17 mouse cellular contexts compared by ENCODE assay signal in the genomic region with DNA sequence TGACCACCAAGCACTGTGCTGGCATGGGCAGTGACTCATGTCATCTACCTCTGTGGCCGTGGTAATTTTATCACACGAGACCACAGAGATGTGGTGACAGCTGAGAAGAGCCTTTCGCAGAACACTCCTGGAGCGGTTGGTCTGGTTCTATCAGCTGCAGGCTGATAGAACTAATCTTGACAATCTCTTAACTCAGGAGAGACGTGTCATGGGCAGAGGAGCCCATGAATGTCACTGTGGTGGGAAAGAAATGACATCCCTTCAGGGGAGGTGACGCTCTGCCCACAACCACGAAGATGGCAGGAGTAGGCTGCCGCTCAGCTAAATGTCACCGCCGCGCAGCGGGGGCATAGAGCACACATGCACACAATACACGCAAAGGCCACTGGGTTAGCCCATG. TPM values are rescaled to one million over a fixed set of nuclear protein-coding genes. Genes with fewer than 3 reads are reported as not detected.
DNase-seq lines count a peak whose midpoint lies in the region; ATAC-seq and TF ChIP-seq lines count a peak whose summit lies in the region.
"Had no signal": no experiment of that assay in that cellular context is flagged by ENCODE, and none has a peak within 500 bp of the region (broad histone marks: within the 10 kb centered on the region; RNA-seq: fewer than 3 reads in every experiment).

No protein-coding gene starts in this region.

- H3K27ac ChIP-seq in liver, embryonic 11.5 days (ENCODE audit: low read depth, low read length), result no peak overlapping the region
- no peak overlapping the region for H3K27ac ChIP-seq in liver, postnatal 0 days (ENCODE audit: low read depth)
- H3K27ac ChIP-seq in layer of hippocampus, adult 2 months, result no peak overlapping the region
- H3K27ac ChIP-seq in midbrain, postnatal 0 days (ENCODE audit: low read depth, low read length), result no peak overlapping the region

- TF ChIP-seq EP300 in liver, postnatal 0 days (IDR thresholded peaks at IDR 0.05; ENCODE audit: low read depth), result no peak

- no peaks in the 10 kb centered on the region for H3K9me3 ChIP-seq in liver, embryonic 11.5 days (ENCODE audit: control insufficient read depth, low read length)
- H3K9me3 ChIP-seq in liver, postnatal 0 days (ENCODE audit: low read length), result no peaks in the 10 kb centered on the region
- H3K9me3 ChIP-seq in midbrain, postnatal 0 days (ENCODE audit: low read length), result no peaks in the 10 kb centered on the region

- no peak overlapping the region for H3K4me3 ChIP-seq in liver, embryonic 11.5 days (ENCODE audit: low read depth, low read length)
- no peak overlapping the region for H3K4me3 ChIP-seq in liver, postnatal 0 days (ENCODE audit: low read depth, low read length)
- no peak overlapping the region for H3K4me3 ChIP-seq in layer of hippocampus, adult 2 months
- H3K4me3 ChIP-seq in midbrain, postnatal 0 days (ENCODE audit: low read depth, low read length), result no peak overlapping the region

- H3K36me3 ChIP-seq in liver, embryonic 11.5 days (ENCODE audit: control insufficient read depth, insufficient read depth, low read length), result no peaks in the 10 kb centered on the region
- H3K36me3 ChIP-seq in liver, postnatal 0 days (replicated peaks; ENCODE audit: insufficient read depth, low read length), result no peaks in the 10 kb centered on the region
- H3K36me3 ChIP-seq in midbrain, postnatal 0 days (ENCODE audit: insufficient read depth, low read length), result no peaks in the 10 kb centered on the region

- no peaks in the 10 kb centered on the region for H3K4me1 ChIP-seq in liver, embryonic 11.5 days (replicated peaks; ENCODE audit: control insufficient read depth, insufficient read depth, low read length)
- H3K4me1 ChIP-seq in liver, postnatal 0 days (ENCODE audit: insufficient read depth), result no peaks in the 10 kb centered on the region
- no peaks in the 10 kb centered on the region for H3K4me1 ChIP-seq in midbrain, postnatal 0 days (ENCODE audit: insufficient read depth, low read length)

- WGBS in liver, embryonic 11.5 days, result 59% methylated on average over 13 of the region's 13 CpGs
- 49% methylated on average over 13 of the region's 13 CpGs for WGBS in liver, postnatal 0 days (ENCODE audit: insufficient replicate concordance)
- WGBS in midbrain, postnatal 0 days, result 87% methylated on average over 13 of the region's 13 CpGs

- DNase-seq in liver, embryonic 11.5 days (ENCODE audit: low spot score), result no peak
- no peak for DNase-seq in liver, postnatal 0 days
- peak; percentile 89 for DNase-seq in CD4-positive helper T cell, adult 2 months (ENCODE audit: low read depth, low spot score)
- DNase-seq in urinary bladder, adult 2 months (ENCODE audit: low spot score), result no peak
- DNase-seq in layer of hippocampus, adult 2 months (ENCODE audit: low spot score in 2 of 2), result no peak
- DNase-seq in midbrain, postnatal 0 days (ENCODE audit: low spot score), result no peak
- DNase-seq: adrenal gland, postnatal 14 days; cerebellum, postnatal 14 days; gastrocnemius, postnatal 25 days; heart, postnatal 4 days; kidney, postnatal 25 days; layer of hippocampus, postnatal 36 days; lung, embryonic 14.5 days; right cerebral cortex, postnatal 4 days had no signal

- ATAC-seq in liver, embryonic 11.5 days (replicated peaks; ENCODE audit: low FRiP score), result peak; percentile 20; the same call in 1 of the 2 replicates
- ATAC-seq in liver, postnatal 0 days, result no peak
- peak; percentile 75 for ATAC-seq in granulocyte monocyte progenitor cell, adult 5-6 weeks (replicated peaks; ENCODE audit: poor library complexity, severe bottlenecking)
- ATAC-seq in monocyte, adult 5-6 weeks (replicated peaks; ENCODE audit: insufficient number of reproducible peaks, low FRiP score, low TSS enrichment, poor library complexity, severe bottlenecking), result peak; percentile 69
- no peak for ATAC-seq in midbrain, postnatal 0 days (ENCODE audit: low FRiP score)
- ATAC-seq: intestine, postnatal 0 days had no signal

- H3K27me3 ChIP-seq in liver, embryonic 11.5 days (replicated peaks; ENCODE audit: control insufficient read depth, insufficient read depth, low read length), result no peaks in the 10 kb centered on the region; the same call in 1 of the 2 replicates
- peaks cover 3% of the 10 kb centered on the region; the same call in 1 of the 2 replicates for H3K27me3 ChIP-seq in liver, postnatal 0 days (ENCODE audit: insufficient read depth, low read length)
- H3K27me3 ChIP-seq in midbrain, postnatal 0 days (ENCODE audit: insufficient read depth, low read length), result no peaks in the 10 kb centered on the region

- no peak for TF ChIP-seq CTCF in liver, postnatal 0 days (IDR thresholded peaks at IDR 0.05; ENCODE audit: low read depth)
- no peak for TF ChIP-seq CTCF in layer of hippocampus, adult 2 months (conservative IDR thresholded peaks at IDR 0.05)
- TF ChIP-seq CTCF in midbrain, postnatal 0 days (IDR thresholded peaks at IDR 0.05), result no peak

- H3K9ac ChIP-seq in liver, embryonic 11.5 days (ENCODE audit: low read depth, low read length), result no peak overlapping the region
- no peak overlapping the region for H3K9ac ChIP-seq in liver, postnatal 0 days (replicated peaks)
- H3K9ac ChIP-seq in midbrain, postnatal 0 days (replicated peaks; ENCODE audit: low read length, poor library complexity, severe bottlenecking), result no peak overlapping the region
- H3K9ac ChIP-seq: lung, embryonic 14.5 days had no signal

- H3K4me2 ChIP-seq in liver, embryonic 11.5 days, result 0 out of 2 replicates have a peak overlapping the region, but pooled peaks have one; percentile 1
- H3K4me2 ChIP-seq in liver, postnatal 0 days (ENCODE audit: low read depth, low read length), result no peak overlapping the region
- no peak overlapping the region for H3K4me2 ChIP-seq in midbrain, postnatal 0 days (ENCODE audit: low read depth, low read length, poor library complexity, severe bottlenecking)
- H3K4me2 ChIP-seq: lung, embryonic 14.5 days had no signal

RNA-seq across cellular contexts. Expression of a gene that starts 9.9 kb away (rescaled TPM):
- polyA plus RNA-seq in liver, embryonic 11.5 days (2014; fragmentation: Nextera tagmentation; extraction: Ambion mirVana), result 0.21 and 0.26 TPM in 2 replicates
- polyA plus RNA-seq in liver, postnatal 0 days (2015; fragmentation: Nextera tagmentation; extraction: Ambion mirVana), result 0.33 and 0.36 TPM in 2 replicates
- not detected in 2 replicates for total RNA-seq in granulocyte monocyte progenitor cell, adult 5-6 weeks (2014; fragmentation: Nextera tagmentation)
- not detected in 2 replicates for total RNA-seq in granulocyte monocyte progenitor cell, adult 5-6 weeks (2017)
- 14.3 to 47.8 TPM (median 28.4 TPM) in 3 replicates for total RNA-seq in monocyte, adult 5-6 weeks (2017)
- polyA plus RNA-seq in urinary bladder, adult 2 months (2012; rRNA removed), result 0.69 and 1.3 TPM in 2 replicates
- total RNA-seq in layer of hippocampus, adult 2 months (2021), result under 1 TPM; 0.39 to 0.41 TPM
- not detected in 2 replicates for total RNA-seq in midbrain, postnatal 0 days (2014; rRNA removed)
- polyA plus RNA-seq in midbrain, postnatal 0 days (2015; fragmentation: Nextera tagmentation; extraction: Ambion mirVana), result 0.25 and 0.29 TPM in 2 replicates

RNA-seq across cellular contexts. Expression of a gene that starts 10.1 kb away (rescaled TPM):
- polyA plus RNA-seq in liver, embryonic 11.5 days (2014; fragmentation: Nextera tagmentation; extraction: Ambion mirVana), result 526 and 535 TPM in 2 replicates
- 227 and 228 TPM in 2 replicates for polyA plus RNA-seq in liver, postnatal 0 days (2015; fragmentation: Nextera tagmentation; extraction: Ambion mirVana)
- total RNA-seq in granulocyte monocyte progenitor cell, adult 5-6 weeks (2014; fragmentation: Nextera tagmentation), result 284 and 328 TPM in 2 replicates
- total RNA-seq in granulocyte monocyte progenitor cell, adult 5-6 weeks (2017), result 431 and 435 TPM in 2 replicates
- 177 to 216 TPM (median 190 TPM) in 3 replicates for total RNA-seq in monocyte, adult 5-6 weeks (2017)
- polyA plus RNA-seq in urinary bladder, adult 2 months (2012; rRNA removed), result 308 and 318 TPM in 2 replicates
- total RNA-seq in layer of hippocampus, adult 2 months (2021), result 100 to 1,000 TPM; 250 to 252 TPM
- total RNA-seq in midbrain, postnatal 0 days (2014; rRNA removed), result 167 and 180 TPM in 2 replicates
- polyA plus RNA-seq in midbrain, postnatal 0 days (2015; fragmentation: Nextera tagmentation; extraction: Ambion mirVana), result 427 and 453 TPM in 2 replicates

Comparison
In these comparisons a context has a peak if more than half of its experiments do, and no peak if none do; other contexts are left out.
1. ATAC-seq: peak in liver, embryonic 11.5 days (single experiment), granulocyte monocyte progenitor cell, adult 5-6 weeks (single experiment) and monocyte, adult 5-6 weeks (single experiment); none in liver, postnatal 0 days (single experiment) and midbrain, postnatal 0 days (single experiment).
2. RNA of a gene that starts 9.9 kb away (total RNA-seq): 14.3 to 47.8 TPM in monocyte, adult 5-6 weeks; 0.39 to 0.41 TPM in layer of hippocampus, adult 2 months, not detected in granulocyte monocyte progenitor cell, adult 5-6 weeks and not detected in midbrain, postnatal 0 days; every median in the first group is over 10 times any median in the second.